Mouse (Mus musculus) hindbrain, embryonic 14.5 days (tissue): ENCODE results near the gene Ddx20. TPM values are rescaled to one million over a fixed set of nuclear protein-coding genes. Genes with fewer than 3 reads are reported as not detected.
A peak's percentile ranks its signal among the peaks of the same experiment; 100 is the strongest.

Experiments
- ATAC-seq: fragments of 200-750 bp; cut with Nextera tagmentation; 2 replicates; pipeline ENCODE4 v1.8.0; 2017; ENCODE audit warnings: moderate number of reproducible peaks, mild to moderate bottlenecking, moderate TSS enrichment, moderate library complexity; ENCODE audit not compliant: low FRiP score
- DNase-seq: peaks from one replicate; pipeline ENCODE4 v3.0.0-alpha.2; 2015; ENCODE audit warnings: low spot score
- H3K27ac ChIP-seq: fragments of 300-500 bp; sonication (generic); 2 replicates; pipeline ENCODE4 v1.5.1; 2014; ENCODE audit warnings: mild to moderate bottlenecking, moderate library complexity
- H3K27me3 ChIP-seq: fragments of 300-500 bp; sonication (generic); 2 replicates; pipeline ENCODE4 v1.6.1; 2014; ENCODE audit warnings: mild to moderate bottlenecking, low read length, mixed read lengths; ENCODE audit not compliant: control insufficient read depth, insufficient read depth
- H3K36me3 ChIP-seq: fragments of 300-500 bp; sonication (generic); replicated peaks from 2 replicates; pipeline ENCODE4 v1.6.1; 2014; ENCODE audit not compliant: control insufficient read depth, insufficient read depth
- H3K4me1 ChIP-seq: fragments of 300-500 bp; sonication (generic); replicated peaks from 2 replicates; pipeline ENCODE4 v1.6.1; 2014; ENCODE audit warnings: antibody characterized with exemption, low read length, mixed read lengths; ENCODE audit not compliant: control insufficient read depth, insufficient read depth
- H3K4me2 ChIP-seq: fragments of 300-500 bp; sonication (generic); replicated peaks from 2 replicates; pipeline ENCODE4 v1.6.1; 2014; ENCODE audit warnings: mild to moderate bottlenecking, moderate library complexity
- H3K4me3 ChIP-seq: fragments of 300-500 bp; sonication (generic); replicated peaks from 2 replicates; pipeline ENCODE4 v1.5.1; 2014; ENCODE audit warnings: mild to moderate bottlenecking, low read length
- H3K9ac ChIP-seq: fragments of 300-500 bp; sonication (generic); 2 replicates; pipeline ENCODE4 v1.6.1; 2014
- H3K9me3 ChIP-seq: fragments of 300-500 bp; sonication (generic); 2 replicates; pipeline ENCODE4 v1.6.1; 2016; ENCODE audit warnings: low read length; ENCODE audit not compliant: control insufficient read depth
- WGBS: fragments of 180-500 bp; shearing (Covaris S2); extraction: QIAGEN DNeasy Blood & Tissue Kit; methylation state at CpG from one replicate; pipeline ENCODE4 v1.1.7; 2014; 5-methylcytosine and 5-hydroxymethylcytosine counted together
- polyA plus RNA-seq: library from polyadenylated mRNA; unstranded; fragments of >200 nt; fragmentation: Nextera tagmentation; extraction: Ambion mirVana; gene quantifications from 2 replicates; pipeline ENCODE4 v1.2.1, GENCODE M21; 2014

Gene Ddx20
- polyA plus RNA-seq, 1 experiment from 2014 or later = 21.6 TPM

DNA sequence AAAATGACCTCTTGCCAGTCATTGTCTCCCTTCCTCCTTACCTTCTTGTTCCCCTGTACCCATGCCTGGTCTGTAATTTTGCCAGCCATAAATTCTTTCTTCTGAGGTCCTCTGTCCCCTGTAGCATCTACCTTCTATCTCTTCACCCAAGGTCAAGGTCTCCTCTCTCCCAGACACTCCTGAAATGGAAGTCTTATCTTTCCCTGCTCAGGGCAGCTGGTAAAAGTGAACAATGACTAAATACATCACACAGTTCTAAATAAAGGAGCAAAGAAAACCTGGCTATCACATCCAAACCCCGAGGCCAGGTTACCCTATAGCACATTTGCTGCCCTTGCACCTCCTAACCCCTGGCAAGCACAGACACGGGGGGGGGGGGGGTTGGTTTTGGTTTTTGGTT lies 26.8 kb downstream of the Ddx20 start:
- Histone ChIP-seq H3K9me3 (no peaks in the 10 kb centered on the region), H3K9ac (no peak overlapping the region), H3K27me3 (no peaks in the 10 kb centered on the region), H3K4me3 (no peak overlapping the region), H3K4me2 (no peak overlapping the region), H3K36me3 (no peaks in the 10 kb centered on the region), H3K4me1 (no peaks in the 10 kb centered on the region), H3K27ac (no peak overlapping the region)
- DNase-seq (no peak), ATAC-seq (no peak)
- 79% methylated on average over 2 of the region's 2 CpGs for WGBS

DNA sequence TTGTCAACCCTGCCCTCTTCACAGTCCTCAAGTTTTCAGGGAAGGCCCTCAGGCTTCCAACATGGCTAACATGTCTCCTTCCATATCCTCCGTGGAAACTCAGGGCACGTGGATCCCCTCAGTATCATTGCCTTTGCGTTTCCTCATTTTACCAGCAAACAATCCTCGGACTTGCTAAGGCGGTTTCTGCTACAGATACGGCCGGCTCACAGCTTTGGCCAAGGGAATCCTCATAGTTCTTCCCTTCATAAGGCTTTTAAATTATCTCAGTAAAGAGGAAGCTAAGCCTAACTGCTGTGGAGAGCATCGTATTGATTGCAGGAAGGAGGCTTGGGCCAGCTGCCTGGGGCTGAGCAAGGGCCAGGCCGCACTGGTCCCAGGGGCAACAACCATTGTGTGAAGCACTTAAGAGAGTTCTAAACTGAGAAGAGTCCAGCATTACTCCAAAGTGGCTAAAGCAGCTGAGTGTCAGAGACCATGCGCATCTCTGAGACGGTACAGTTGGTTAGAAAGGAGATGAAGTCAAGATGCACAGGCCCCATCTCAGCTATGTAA lies 32.3 kb downstream of the Ddx20 start:
- Histone ChIP-seq H3K4me1 (no peaks in the 10 kb centered on the region), H3K36me3 (no peaks in the 10 kb centered on the region), H3K4me3 (no peak overlapping the region), H3K27ac (no peak overlapping the region), H3K9ac (no peak overlapping the region), H3K4me2 (no peak overlapping the region), H3K9me3 (no peaks in the 10 kb centered on the region), H3K27me3 (no peaks in the 10 kb centered on the region)
- ATAC-seq (no peak), DNase-seq (no peak)
- WGBS = 94% methylated on average over 11 of the region's 11 CpGs

DNA sequence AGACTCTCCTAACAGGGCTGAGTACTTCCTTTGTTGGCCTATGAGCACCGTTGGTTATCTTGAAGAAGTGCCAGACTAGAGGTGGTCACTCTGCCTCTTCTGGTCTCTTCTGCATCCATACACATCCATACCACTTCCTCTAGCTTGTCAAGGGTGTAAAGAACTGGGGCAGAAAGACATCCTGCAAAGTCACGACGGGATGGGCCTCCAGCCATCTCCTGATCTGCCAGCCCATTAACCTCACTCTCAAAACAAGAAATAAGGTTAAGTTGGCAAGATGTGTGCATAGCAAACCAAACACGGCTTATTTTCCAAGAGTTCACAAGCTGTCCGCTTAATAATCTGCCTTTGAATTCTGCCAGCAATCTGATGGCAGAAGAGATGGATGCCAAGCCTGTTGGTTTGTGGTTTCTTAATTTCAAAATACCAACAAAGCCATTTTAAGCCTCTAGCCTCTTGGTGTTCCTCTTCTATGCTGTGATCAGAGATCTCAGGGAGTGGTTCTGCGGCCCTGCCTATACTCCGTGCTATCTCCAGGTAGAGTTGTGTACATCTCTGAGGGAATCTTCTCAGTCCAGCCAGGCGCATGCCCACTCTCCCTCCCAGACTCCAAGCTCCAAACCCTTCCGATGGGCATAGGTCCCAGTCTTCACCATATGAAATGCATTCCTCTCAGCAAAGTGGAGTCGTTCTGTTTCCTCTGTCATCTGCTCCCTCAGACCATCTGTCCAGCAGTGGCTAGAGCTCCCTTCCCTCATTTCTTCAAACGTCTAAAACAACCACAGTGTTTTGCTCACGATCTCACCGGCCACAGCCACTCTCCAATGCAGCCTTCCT lies 33.6 kb downstream of the Ddx20 start:
- Histone ChIP-seq H3K4me1 (no peaks in the 10 kb centered on the region), H3K4me2 (no peak overlapping the region), H3K9me3 (no peaks in the 10 kb centered on the region), H3K27ac (no peak overlapping the region), H3K36me3 (no peaks in the 10 kb centered on the region), H3K4me3 (no peak overlapping the region), H3K27me3 (no peaks in the 10 kb centered on the region), H3K9ac (no peak overlapping the region)
- no peak for DNase-seq
- WGBS = 92% methylated on average over 13 of the region's 13 CpGs
- no peak for ATAC-seq

DNA sequence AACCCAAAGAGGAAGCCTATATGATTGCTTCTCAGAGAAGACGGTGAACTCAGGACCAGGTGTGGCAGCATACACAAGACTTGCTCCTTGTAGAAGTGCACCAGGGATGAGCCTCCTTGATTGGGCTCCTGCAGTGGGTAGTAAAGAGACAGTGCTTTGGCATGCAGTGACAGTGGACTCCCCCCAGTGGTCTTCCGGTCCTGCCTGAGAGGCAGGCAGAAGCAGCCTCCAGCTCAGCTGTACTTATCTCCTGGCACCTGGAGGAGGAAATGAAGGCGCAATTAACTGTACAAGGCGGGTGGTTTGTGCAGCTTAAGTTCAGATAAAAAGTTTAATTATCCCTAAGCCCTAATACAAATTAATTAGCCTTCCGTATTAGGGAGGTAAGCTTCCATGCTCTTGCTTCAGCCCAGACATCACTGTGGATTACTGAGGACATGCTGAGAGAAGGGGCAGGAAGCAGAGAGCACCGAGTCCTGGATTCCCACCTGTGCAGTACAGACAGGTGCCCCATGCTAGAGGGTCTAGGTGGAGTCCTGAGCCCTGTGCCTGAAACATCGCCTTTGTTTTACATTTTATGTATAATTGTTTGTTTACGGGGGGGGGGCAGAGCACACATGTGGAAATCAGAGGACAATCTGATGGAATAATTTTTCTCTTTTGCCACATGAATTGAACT lies 38.3 kb downstream of the Ddx20 start:
- Histone ChIP-seq H3K4me1 (no peaks in the 10 kb centered on the region), H3K9me3 (no peaks in the 10 kb centered on the region), H3K4me2 (no peak overlapping the region), H3K27me3 (no peaks in the 10 kb centered on the region), H3K36me3 (no peaks in the 10 kb centered on the region), H3K4me3 (no peak overlapping the region), H3K27ac (no peak overlapping the region), H3K9ac (no peak overlapping the region)
- DNase-seq (no peak), ATAC-seq (no peak)
- whole genome bisulfite sequencing = 76% methylated on average over 8 of the region's 8 CpGs

DNA sequence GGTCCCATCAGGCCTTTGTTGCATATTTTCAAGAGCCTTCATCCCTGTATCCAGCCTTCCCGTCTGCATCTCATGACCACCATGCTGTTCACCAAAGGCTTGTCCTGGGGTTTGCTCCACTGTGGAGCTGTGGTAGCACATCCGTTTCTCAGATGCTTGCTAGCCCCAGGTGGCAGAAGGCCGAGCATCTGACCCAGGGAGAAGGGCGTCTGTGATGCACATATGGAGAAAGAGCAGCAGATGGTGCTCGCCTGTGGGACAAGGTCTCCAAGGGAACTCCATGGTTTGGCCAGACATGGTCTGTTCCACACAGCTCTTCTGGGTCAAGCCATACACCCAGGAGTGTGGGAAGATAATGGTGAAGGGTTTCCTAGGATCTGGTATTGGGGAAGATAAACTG lies 43.8 kb downstream of the Ddx20 start:
- Histone ChIP-seq H3K9ac (no peak overlapping the region), H3K9me3 (no peaks in the 10 kb centered on the region), H3K4me2 (no peak overlapping the region), H3K4me3 (no peak overlapping the region), H3K27me3 (no peaks in the 10 kb centered on the region), H3K4me1 (no peaks in the 10 kb centered on the region), H3K36me3 (no peaks in the 10 kb centered on the region), H3K27ac (no peak overlapping the region)
- DNase-seq (no peak), ATAC-seq (no peak)
- 73% methylated on average over 5 of the region's 5 CpGs for WGBS

DNA sequence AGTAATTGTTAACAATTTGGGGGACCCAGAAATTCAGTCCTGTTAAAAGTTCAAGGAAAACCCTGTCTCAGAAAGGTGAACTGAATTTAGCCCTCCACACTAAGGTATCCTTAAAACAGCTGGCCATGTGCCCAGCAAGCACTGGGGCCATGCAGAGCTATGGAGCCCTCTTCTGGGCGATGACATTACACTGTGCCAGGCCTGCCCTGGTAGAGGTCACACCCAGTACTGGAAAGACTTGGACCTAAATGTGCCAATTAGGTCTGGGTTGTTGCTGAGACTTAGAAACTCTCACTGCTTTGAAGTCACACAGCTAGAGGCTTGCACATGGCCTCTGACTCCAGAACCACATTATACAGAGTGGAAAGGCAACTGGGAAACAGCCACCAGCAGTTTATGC lies 45.2 kb downstream of the Ddx20 start:
- Histone ChIP-seq H3K36me3 (no peaks in the 10 kb centered on the region), H3K4me1 (no peaks in the 10 kb centered on the region), H3K27ac (no peak overlapping the region), H3K4me2 (no peak overlapping the region), H3K9me3 (no peaks in the 10 kb centered on the region), H3K9ac (no peak overlapping the region), H3K4me3 (no peak overlapping the region), H3K27me3 (no peaks in the 10 kb centered on the region)
- DNase-seq = no peak
- WGBS = 47% methylated on average over 1 of the region's 1 CpGs
- ATAC-seq = peak; percentile 59; the same call in 1 of the 2 replicates

DNA sequence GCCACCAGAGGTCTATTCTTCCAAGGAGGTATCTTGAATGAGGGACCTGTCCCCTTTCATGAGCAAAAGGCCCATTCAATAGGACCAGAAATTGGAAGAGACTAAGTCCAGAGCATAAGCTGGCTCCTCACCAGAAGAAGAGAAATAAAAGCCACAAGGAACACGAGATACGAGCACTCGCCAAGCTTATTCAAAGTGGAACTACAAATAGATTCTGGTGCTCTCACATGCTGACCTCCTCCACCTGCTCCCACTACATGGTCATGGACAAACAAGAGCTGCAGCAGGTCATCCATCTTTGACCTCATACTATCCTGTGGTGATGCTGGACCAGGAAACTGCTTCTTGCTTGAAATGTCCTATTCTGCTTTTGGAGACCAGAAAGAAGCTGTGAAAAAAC lies 54.4 kb downstream of the Ddx20 start:
- 92% methylated on average over 3 of the region's 3 CpGs for WGBS

DNA sequence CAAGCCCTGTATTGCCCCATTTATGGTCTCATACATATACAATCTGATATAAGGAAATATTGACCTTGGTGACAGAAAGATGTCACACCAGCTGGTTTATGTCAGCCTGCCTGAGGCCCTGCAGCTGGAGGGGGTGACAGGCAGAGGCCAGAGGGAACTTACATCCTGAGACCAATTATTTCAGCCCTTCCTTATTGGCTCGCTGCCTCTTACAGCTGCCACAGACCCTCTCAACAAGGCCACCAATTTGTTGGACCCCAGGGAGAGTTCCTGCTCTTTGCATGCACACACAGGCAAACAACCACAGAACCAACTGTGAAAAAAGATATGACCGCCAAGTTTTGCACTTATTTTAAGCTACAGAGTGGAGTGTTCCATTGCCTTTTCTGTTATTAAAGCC lies 55.1 kb downstream of the Ddx20 start:
- Histone ChIP-seq H3K9me3 (no peaks in the 10 kb centered on the region), H3K4me1 (peaks cover 7% of the 10 kb centered on the region; the same call in 1 of the 2 replicates), H3K9ac (no peak overlapping the region), H3K27ac (no peak overlapping the region), H3K4me2 (no peak overlapping the region), H3K27me3 (no peaks in the 10 kb centered on the region), H3K4me3 (no peak overlapping the region), H3K36me3 (no peaks in the 10 kb centered on the region)
- no peak for ATAC-seq
- DNase-seq = no peak
- WGBS = 63% methylated on average over 2 of the region's 2 CpGs

More for the DNA sequence above, 54.4 kb downstream of the Ddx20 start:
- Histone ChIP-seq H3K36me3 (no peaks in the 10 kb centered on the region), H3K4me2 (no peak overlapping the region), H3K9ac (no peak overlapping the region), H3K27ac (no peak overlapping the region), H3K4me1 (peaks cover 7% of the 10 kb centered on the region; the same call in 1 of the 2 replicates), H3K9me3 (no peaks in the 10 kb centered on the region), H3K27me3 (no peaks in the 10 kb centered on the region), H3K4me3 (no peak overlapping the region)
- no peak for ATAC-seq
- no peak for DNase-seq
